Mouse (Mus musculus) layer of hippocampus, postnatal 14 days (tissue): ENCODE results near the gene Gm20518. TPM values are rescaled to one million over a fixed set of nuclear protein-coding genes. Genes with fewer than 3 reads are reported as not detected.
A peak's percentile ranks its signal among the peaks of the same experiment; 100 is the strongest.

Source experiments
- DNase-seq, 2 experiments: peaks; one replicate each; pipeline ENCODE4 v3.0.0; 2021 to 2022; ENCODE audit warnings: low spot score in 2 of 2, mixed read lengths in 1 of 2
- long read RNA-seq, 2 experiments: library from polyadenylated mRNA; stranded (forward); transcript quantifications; one replicate each; pipeline ENCODE4 v2.0.0; 2021
- total RNA-seq, 2 experiments: library from RNA; stranded (reverse); gene quantifications; 2 replicates each; pipeline ENCODE4 v1.2.3; 2021

Gene Gm20518
- 1 to 10 TPM; 1.9 to 2.4 TPM for total RNA-seq
- long read RNA-seq, experiment 1, partial matches to known transcripts, result 0 of 11 reads
- long read RNA-seq, experiment 1, other reads (novel, unspliced or antisense), result 11 of 11 reads
- long read RNA-seq, experiment 2, partial matches to known transcripts, result 1 of 26 reads
- long read RNA-seq, experiment 2, other reads (novel, unspliced or antisense), result 25 of 26 reads

- peak; percentile 98 to 99 for DNase-seq
These were observed at the start of gene Gm20518 for GRCm38 (mm10) chr16:17891567-17891959. Gm20518 (minus strand) TSS chr16:17891671.

- no peak for DNase-seq
These were observed 47.8 kb upstream of the Gm20518 start for GRCm38 (mm10) chr16:17939255-17939751.

DNA sequence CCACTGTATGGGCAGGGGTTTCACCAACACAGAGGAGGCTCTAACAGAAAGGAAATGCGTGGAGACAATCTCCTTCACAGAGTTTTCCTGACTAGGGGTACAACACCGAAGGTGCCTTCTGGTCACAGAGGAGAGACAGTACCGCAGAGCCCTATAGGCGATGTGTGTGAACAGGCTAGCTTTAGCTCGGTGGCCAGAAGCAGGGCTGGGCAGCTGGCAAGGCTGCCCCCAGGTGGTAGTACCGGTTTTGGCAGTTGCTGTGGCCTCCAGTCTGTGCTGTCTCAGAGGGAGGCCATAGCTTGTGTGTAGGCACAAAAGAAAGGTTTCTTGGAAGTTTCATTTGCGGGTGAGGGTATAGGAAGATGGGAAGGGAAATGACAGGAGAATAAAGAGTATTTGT is 47.4 kb upstream of the Gm20518 start:
- no peak for DNase-seq

DNA sequence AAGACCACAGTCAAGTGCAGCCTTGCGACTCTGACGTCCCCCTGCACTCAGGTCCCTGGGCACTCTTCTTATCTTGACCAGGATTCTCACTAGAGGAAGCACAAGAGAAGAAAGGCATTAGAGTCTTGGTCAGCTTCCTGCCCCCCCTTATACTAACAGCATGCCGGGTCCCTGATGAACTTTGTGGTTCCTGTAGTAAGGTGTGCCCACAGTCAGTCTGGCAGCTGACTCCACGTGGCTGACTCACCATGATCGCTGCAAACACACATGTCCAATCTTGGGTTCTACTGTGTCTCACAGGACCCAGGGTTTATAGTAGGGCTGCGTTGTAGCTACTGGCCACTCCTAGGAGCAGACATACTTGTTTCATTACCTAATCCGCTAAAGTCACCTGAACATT is 46.7 kb upstream of the Gm20518 start:
- DNase-seq, result no peak

GRCm38 (mm10) chr16:17936776-17937175 is 45.3 kb upstream of the Gm20518 start:
- DNase-seq, result no peak

- DNase-seq, result no peak
These were observed 43.0 kb upstream of the Gm20518 start for GRCm38 (mm10) chr16:17934445-17934910.

- no peak for DNase-seq
These were observed 42.3 kb upstream of the Gm20518 start for GRCm38 (mm10) chr16:17933594-17934444.

GRCm38 (mm10) chr16:17931906-17932460 is 40.5 kb upstream of the Gm20518 start:
- DNase-seq, result no peak

DNA sequence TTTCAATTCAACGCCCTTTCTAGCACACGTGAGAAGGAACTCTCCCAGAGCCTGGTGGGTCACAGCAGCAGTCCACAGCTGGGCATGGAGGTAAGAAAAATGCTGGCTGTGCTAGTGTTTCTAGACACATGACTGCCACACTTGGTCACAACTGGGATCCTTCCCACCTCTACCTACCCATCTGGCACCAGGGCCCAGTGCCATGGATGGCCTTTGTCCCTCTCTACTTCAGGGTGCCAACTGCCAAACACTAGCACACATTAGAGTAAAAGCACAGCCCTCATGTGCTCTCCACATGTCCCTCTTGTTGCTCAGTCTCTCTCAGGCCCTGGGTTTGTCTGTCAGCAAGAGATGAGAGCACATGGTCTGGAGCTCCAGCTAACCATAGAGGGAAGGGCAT is 38.2 kb upstream of the Gm20518 start:
- DNase-seq, result no peak

- no peak for DNase-seq
These were observed 37.7 kb upstream of the Gm20518 start for GRCm38 (mm10) chr16:17929211-17929610.

DNA sequence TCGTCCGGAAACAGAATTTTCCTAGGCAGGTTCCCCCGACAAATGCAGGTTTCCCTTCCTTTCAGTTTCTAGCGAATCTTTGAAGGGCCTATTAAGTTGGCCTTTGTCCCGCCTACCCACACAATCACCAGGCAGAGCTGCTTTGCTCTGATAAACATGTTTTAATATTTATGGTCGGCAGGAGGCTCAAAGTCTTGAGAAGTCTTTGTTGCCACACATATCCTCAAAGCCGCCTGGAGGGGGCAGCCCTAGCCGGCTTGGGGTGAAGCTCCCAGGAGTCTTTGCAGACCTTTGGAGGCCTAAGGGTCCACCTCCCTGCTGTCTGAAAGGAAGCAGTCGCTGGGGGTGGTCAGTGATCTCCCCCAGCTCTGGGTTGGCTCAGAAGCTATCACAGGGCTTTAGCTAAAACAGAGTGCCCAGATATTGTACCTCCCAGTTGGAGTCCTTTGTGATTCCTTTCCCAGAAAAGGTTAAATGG is 37.2 kb upstream of the Gm20518 start:
- DNase-seq, result peak; percentile 61 to 66

DNA sequence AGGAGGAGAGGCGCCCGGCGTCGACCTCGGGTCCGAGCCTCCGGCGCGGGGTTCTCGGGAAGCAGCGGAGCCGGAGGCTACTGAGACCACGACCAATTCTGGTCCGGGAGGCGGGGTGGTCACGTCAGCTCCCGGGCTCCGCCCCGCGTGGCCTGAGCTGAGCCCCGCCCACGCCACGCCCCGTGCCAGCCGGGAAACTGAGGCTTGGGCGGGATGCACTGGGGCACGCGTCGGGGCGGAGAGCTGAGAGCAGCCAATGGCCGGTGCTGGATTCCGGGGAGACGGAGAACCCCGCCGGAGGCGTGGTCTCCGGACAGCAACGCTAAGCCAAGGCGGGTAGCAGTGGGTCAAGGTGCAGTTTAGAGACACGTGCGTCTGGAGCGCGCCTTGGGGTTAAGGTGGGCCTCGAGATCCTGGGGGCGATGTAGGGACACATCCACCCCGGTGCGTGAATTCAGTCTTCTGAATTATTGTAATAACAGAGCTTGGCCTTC is 36.7 kb upstream of the Gm20518 start, which contains the start of gene Slc25a1:
Gene Slc25a1 (minus strand): TSS at position 133 of the 494 bp plus-strand sequence.
- peak; percentile 77 to 88 for DNase-seq

DNA sequence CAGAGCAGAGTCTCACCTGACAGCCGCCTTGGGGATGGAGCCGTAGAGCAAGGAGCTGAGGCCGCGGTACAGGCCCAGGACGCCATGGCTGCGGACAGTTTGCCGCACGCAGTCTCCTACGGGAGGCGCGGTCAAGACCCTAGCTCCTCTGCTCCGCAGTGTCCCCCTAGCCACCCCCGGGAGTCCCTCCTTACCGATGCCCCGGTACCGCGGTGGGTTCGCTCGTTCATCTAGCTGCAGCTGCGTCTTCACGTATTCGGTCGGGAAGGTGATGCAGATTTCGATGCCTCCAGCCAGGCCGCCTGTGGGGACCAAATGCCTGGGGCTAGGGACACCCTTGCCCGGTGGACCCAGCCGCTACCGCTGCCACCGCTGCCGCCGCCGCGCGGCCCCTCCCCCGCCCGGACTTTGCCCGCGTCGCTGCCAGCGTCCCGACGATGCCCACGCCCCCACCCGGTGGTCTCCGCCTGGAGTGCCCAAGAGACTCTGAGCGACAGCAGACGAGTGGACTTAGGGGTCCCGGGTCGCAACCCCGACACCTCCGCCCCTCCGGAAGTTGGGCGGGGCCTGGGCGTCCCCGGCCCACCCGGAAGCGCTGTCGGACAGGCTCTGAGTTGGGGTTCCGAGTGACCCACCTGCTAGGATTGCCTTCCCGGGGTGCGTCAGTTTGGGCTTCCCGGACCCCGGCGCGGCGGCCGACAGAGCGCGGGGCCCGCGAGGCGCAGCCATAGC is 36.0 kb upstream of the Gm20518 start:
- peak in 1 of 2 experiments; percentile 29 for DNase-seq

GRCm38 (mm10) chr16:17922163-17922538 is 30.7 kb upstream of the Gm20518 start:
- DNase-seq, result no peak

GRCm38 (mm10) chr16:17921325-17922162 is 30.1 kb upstream of the Gm20518 start:
- peak; percentile 95 to 97 for DNase-seq

DNA sequence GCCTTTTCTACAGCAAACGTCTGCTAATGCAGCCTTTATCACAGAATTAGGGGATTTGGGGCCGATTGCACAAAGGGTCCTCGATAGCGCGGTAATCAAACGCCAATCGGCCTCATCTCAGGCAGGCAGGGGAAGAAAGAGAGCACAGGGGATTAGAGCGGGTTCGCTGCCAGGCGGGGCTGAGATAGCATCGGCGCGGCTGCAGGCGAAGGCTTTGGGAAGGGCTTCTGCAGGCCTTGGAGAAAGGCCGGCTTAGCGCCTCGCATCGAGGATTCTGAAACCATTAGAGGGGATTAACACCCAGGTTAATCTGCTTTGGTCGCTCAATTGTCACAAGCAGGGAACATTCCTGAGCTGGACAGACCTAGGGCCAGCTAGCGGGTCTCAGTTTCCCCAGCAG is 29.1 kb upstream of the Gm20518 start:
- no peak for DNase-seq

GRCm38 (mm10) chr16:17914307-17915249 is 23.1 kb upstream of the Gm20518 start, which contains the start of gene Gsc2:
Gsc2 (minus strand) TSS chr16:17915059.
- no peak for DNase-seq

- peak; percentile 89 to 96 for DNase-seq
These were observed 19.7 kb upstream of the Gm20518 start, which contains the start of gene Ess2 for GRCm38 (mm10) chr16:17911052-17911595. Ess2 (minus strand) TSS chr16:17911348.
